Mouse (Mus musculus): ENCODE measurements around the gene Bub3.

Bub3 gene

GRCm38 (mm10) chr7:131556116-131556515 lies 3.9 kb upstream of the Bub3 start:
- DNase-seq (ENCODE audit: low spot score in 2 of 2), result no peak

- no peak for DNase-seq (ENCODE audit: low spot score in 2 of 2)
Observed at GRCm38 (mm10) chr7:131556541-131557271, 3.3 kb upstream of the Bub3 start.

- no peak for DNase-seq (ENCODE audit: low spot score in 2 of 2)
Observed at GRCm38 (mm10) chr7:131557751-131558150, 2.3 kb upstream of the Bub3 start.

- no peak for DNase-seq (ENCODE audit: low spot score in 2 of 2)
Observed at GRCm38 (mm10) chr7:131560697-131561042, 648 bp downstream of the Bub3 start.

- DNase-seq (ENCODE audit: low spot score in 2 of 2), result peak in 1 of 2 experiments; percentile 15
Observed at GRCm38 (mm10) chr7:131575246-131575645, 15.2 kb downstream of the Bub3 start.

- no peak for DNase-seq (ENCODE audit: low spot score in 2 of 2)
Observed at GRCm38 (mm10) chr7:131582178-131582577, 22.2 kb downstream of the Bub3 start.

- DNase-seq (ENCODE audit: low spot score in 2 of 2), result no peak
Observed at GRCm38 (mm10) chr7:131585551-131585950, 25.5 kb downstream of the Bub3 start.

- DNase-seq (ENCODE audit: low spot score in 2 of 2), result peak in 1 of 2 experiments; percentile 5
Observed at GRCm38 (mm10) chr7:131597779-131598482, 37.9 kb downstream of the Bub3 start.

- peak; percentile 46 to 47 for DNase-seq (ENCODE audit: low spot score in 2 of 2)
Observed at GRCm38 (mm10) chr7:131598483-131598824, 38.4 kb downstream of the Bub3 start.

GRCm38 (mm10) chr7:131602106-131602505 lies 42.1 kb downstream of the Bub3 start:
- DNase-seq (ENCODE audit: low spot score in 2 of 2), result no peak

GRCm38 (mm10) chr7:131603186-131603585 lies 43.2 kb downstream of the Bub3 start:
- no peak for DNase-seq (ENCODE audit: low spot score in 2 of 2)

GRCm38 (mm10) chr7:131604946-131605345 lies 44.9 kb downstream of the Bub3 start:
- DNase-seq (ENCODE audit: low spot score in 2 of 2), result no peak

- DNase-seq (ENCODE audit: low spot score in 2 of 2), result no peak
Observed at GRCm38 (mm10) chr7:131605481-131605880, 45.5 kb downstream of the Bub3 start.

GRCm38 (mm10) chr7:131608049-131608448 lies 48.0 kb downstream of the Bub3 start:
- no peak for DNase-seq (ENCODE audit: low spot score in 2 of 2)

GRCm38 (mm10) chr7:131609677-131610076 lies 49.7 kb downstream of the Bub3 start:
- DNase-seq (ENCODE audit: low spot score in 2 of 2), result no peak
